Mouse (Mus musculus): ENCODE measurements around the gene Sdhb. TPM values are rescaled to one million over a fixed set of nuclear protein-coding genes. Genes with fewer than 3 reads are reported as not detected.
A peak's percentile ranks its signal among the peaks of the same experiment; 100 is the strongest.

Gene Sdhb
- polyA plus RNA-seq, 1 experiment from 2014 or later = 392 TPM

DNA sequence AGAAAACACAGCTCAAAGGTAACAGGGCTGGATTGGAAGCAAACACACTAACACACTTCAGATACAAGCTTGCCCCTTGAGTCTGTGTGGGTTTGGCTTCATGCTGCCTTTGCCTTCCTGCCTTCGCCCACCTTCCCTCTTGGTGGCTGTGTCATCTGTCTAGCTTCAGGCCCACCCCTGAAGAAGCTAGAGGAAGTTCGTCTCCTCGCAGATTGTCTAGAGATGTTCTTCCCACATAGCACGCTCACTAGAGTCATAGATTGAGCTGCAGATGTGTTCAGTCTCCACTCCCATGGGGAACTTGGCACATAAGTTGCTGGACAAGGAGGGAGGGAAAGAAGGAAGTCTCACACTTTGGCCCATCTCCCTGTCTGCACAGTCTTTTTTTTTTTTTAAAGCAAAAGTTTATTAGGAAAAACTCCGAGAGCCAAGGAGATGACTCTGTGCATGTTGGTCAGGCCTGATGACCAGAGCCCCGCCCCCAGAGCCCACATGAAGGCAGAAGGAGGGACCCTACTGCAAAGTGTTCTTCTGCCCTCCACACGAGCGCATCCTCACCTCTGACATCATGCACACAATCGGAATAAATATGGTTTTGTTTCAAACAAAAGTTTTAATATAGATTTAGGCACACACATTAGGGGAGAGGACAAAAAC is 3.1 kb downstream of the Sdhb start:
- Histone ChIP-seq H3K27me3 (ENCODE audit: insufficient read depth, low read length) (no peaks in the 10 kb centered on the region), H3K9ac (no peak overlapping the region; the same call in 1 of the 2 replicates), H3K4me2 (no peak overlapping the region), H3K4me1 (ENCODE audit: insufficient read depth) (peaks cover 8% of the 10 kb centered on the region), H3K36me3 (ENCODE audit: insufficient read depth) (peaks cover 23% of the 10 kb centered on the region), H3K9me3 (ENCODE audit: low read depth, low read length) (no peaks in the 10 kb centered on the region), H3K27ac (ENCODE audit: low read depth) (peak overlapping the region; percentile 54; the same call in 1 of the 2 replicates), H3K4me3 (ENCODE audit: low read depth, low read length) (no peak overlapping the region)
- TF ChIP-seq CTCF (IDR thresholded peaks at IDR 0.05; ENCODE audit: low read depth) = no peak
- WGBS = 76% methylated on average over 9 of the region's 9 CpGs
- ATAC-seq (ENCODE audit: insufficient read depth) (no peak), DNase-seq (no peak)

- H3K27ac ChIP-seq (ENCODE audit: low read depth) = no peak overlapping the region
- peaks cover 27% of the 10 kb centered on the region for H3K36me3 ChIP-seq (ENCODE audit: insufficient read depth)
- 20% methylated on average over 7 of the region's 7 CpGs for WGBS
- peak; percentile 92 for TF ChIP-seq CTCF (IDR thresholded peaks at IDR 0.05; ENCODE audit: low read depth)
- no peak for ATAC-seq (ENCODE audit: insufficient read depth)
- DNase-seq = peak; percentile 88
- H3K9me3 ChIP-seq (ENCODE audit: low read depth, low read length) = no peaks in the 10 kb centered on the region
- H3K4me2 ChIP-seq = no peak overlapping the region
- H3K4me3 ChIP-seq (ENCODE audit: low read depth, low read length) = no peak overlapping the region
- no peaks in the 10 kb centered on the region for H3K27me3 ChIP-seq (ENCODE audit: insufficient read depth, low read length)
- peaks cover 8% of the 10 kb centered on the region for H3K4me1 ChIP-seq (ENCODE audit: insufficient read depth)
- H3K9ac ChIP-seq = no peak overlapping the region
These were observed 3.6 kb downstream of the Sdhb start for GRCm38 (mm10) chr4:140964620-140965019.

GRCm38 (mm10) chr4:140967386-140968159 is 6.6 kb downstream of the Sdhb start:
- no peak for ATAC-seq (ENCODE audit: insufficient read depth)
- no peak overlapping the region for H3K4me2 ChIP-seq
- H3K9ac ChIP-seq = no peak overlapping the region
- H3K4me1 ChIP-seq (ENCODE audit: insufficient read depth) = peaks cover under 1% of the 10 kb centered on the region; the same call in 1 of the 2 replicates
- no peak overlapping the region for H3K27ac ChIP-seq (ENCODE audit: low read depth)
- H3K9me3 ChIP-seq (ENCODE audit: low read depth, low read length) = no peaks in the 10 kb centered on the region
- no peaks in the 10 kb centered on the region for H3K27me3 ChIP-seq (ENCODE audit: insufficient read depth, low read length)
- H3K4me3 ChIP-seq (ENCODE audit: low read depth, low read length) = no peak overlapping the region
- no peak for TF ChIP-seq CTCF (IDR thresholded peaks at IDR 0.05; ENCODE audit: low read depth)
- 77% methylated on average over 11 of the region's 11 CpGs for WGBS
- H3K36me3 ChIP-seq (ENCODE audit: insufficient read depth) = peaks cover 53% of the 10 kb centered on the region
- no peak for DNase-seq

DNA sequence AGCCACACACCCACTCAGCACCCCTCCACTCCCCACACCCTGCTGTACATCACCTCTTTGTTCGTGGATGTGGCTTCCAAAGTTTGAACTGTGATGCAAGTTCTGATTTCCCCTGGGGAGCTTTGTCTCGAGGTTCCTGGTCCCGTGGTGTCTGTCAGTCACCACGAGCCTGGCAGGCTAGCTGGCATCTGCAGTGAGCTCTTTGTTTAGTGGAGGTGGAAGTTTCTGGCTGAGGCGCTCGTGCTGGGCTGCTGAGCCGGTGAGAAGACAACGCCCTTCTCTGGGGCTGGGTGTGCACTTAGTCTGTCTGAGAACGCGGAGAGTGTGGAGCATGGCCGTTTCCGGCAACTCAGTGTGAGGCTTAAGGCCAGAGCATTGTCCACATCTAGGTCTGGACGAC is 10.7 kb downstream of the Sdhb start:
- Histone ChIP-seq H3K9ac (no peak overlapping the region), H3K4me2 (no peak overlapping the region), H3K27me3 (ENCODE audit: insufficient read depth, low read length) (no peaks in the 10 kb centered on the region), H3K27ac (ENCODE audit: low read depth) (no peak overlapping the region), H3K36me3 (ENCODE audit: insufficient read depth) (peaks cover 82% of the 10 kb centered on the region), H3K4me3 (ENCODE audit: low read depth, low read length) (no peak overlapping the region), H3K4me1 (ENCODE audit: insufficient read depth) (no peaks in the 10 kb centered on the region), H3K9me3 (ENCODE audit: low read depth, low read length) (no peaks in the 10 kb centered on the region)
- TF ChIP-seq CTCF (IDR thresholded peaks at IDR 0.05; ENCODE audit: low read depth) = no peak
- ATAC-seq (ENCODE audit: insufficient read depth) = no peak
- DNase-seq = no peak
- WGBS = 83% methylated on average over 13 of the region's 13 CpGs

- Histone ChIP-seq H3K27me3 (ENCODE audit: insufficient read depth, low read length) (no peaks in the 10 kb centered on the region), H3K9me3 (ENCODE audit: low read depth, low read length) (no peaks in the 10 kb centered on the region), H3K4me2 (no peak overlapping the region), H3K27ac (ENCODE audit: low read depth) (no peak overlapping the region), H3K9ac (no peak overlapping the region), H3K4me3 (ENCODE audit: low read depth, low read length) (no peak overlapping the region), H3K36me3 (ENCODE audit: insufficient read depth) (peaks cover 88% of the 10 kb centered on the region), H3K4me1 (ENCODE audit: insufficient read depth) (no peaks in the 10 kb centered on the region)
- WGBS = 94% methylated on average over 6 of the region's 6 CpGs
- DNase-seq (no peak), ATAC-seq (ENCODE audit: insufficient read depth) (no peak)
- no peak for TF ChIP-seq CTCF (IDR thresholded peaks at IDR 0.05; ENCODE audit: low read depth)
These were observed 13.4 kb downstream of the Sdhb start for GRCm38 (mm10) chr4:140974408-140974807.

DNA sequence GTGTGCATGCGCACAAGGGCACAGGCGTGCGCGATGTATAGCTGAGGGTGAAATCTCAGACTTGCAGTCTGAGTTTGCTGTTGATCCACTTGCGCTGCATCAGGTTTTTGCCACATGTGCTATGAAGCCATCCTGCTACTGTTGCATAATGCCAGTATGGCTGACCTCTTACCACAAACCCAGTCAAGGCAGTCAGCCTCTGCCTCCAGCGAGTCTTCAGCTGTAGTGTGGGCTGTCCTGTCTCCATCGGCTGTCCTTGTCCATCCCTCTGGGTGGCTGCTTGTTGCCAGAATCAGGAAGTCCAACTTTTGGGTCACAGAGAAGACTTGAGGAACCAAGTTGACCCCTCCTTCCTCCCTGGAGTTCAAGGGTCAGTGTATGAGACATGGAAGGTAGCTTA is 14.4 kb downstream of the Sdhb start:
- Histone ChIP-seq H3K27me3 (ENCODE audit: insufficient read depth, low read length) (no peaks in the 10 kb centered on the region), H3K4me2 (no peak overlapping the region), H3K4me3 (ENCODE audit: low read depth, low read length) (no peak overlapping the region), H3K9ac (no peak overlapping the region), H3K27ac (ENCODE audit: low read depth) (no peak overlapping the region), H3K9me3 (ENCODE audit: low read depth, low read length) (no peaks in the 10 kb centered on the region), H3K36me3 (ENCODE audit: insufficient read depth) (peaks cover 87% of the 10 kb centered on the region), H3K4me1 (ENCODE audit: insufficient read depth) (no peaks in the 10 kb centered on the region)
- ATAC-seq (ENCODE audit: insufficient read depth) = no peak
- TF ChIP-seq CTCF (IDR thresholded peaks at IDR 0.05; ENCODE audit: low read depth) = no peak
- 95% methylated on average over 7 of the region's 7 CpGs for WGBS
- DNase-seq = no peak

DNA sequence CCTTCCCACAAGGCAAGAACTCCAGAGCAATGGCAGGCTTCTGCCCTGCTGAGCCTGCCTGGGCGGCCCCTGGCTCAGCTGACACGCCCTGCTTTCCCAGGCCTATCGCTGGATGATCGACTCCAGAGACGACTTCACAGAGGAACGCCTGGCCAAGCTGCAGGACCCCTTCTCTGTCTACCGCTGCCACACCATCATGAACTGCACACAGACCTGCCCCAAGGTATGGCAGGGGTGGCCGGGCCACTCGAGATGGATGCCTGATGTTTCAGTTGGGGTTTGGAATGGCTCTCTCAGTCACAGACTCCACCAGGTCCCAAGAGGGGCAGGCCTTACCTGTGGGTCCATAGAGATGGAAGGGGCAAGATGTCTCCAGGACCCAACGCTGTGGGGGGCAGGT is 16.3 kb downstream of the Sdhb start:
- Histone ChIP-seq H3K27me3 (ENCODE audit: insufficient read depth, low read length) (no peaks in the 10 kb centered on the region), H3K27ac (ENCODE audit: low read depth) (no peak overlapping the region), H3K4me1 (ENCODE audit: insufficient read depth) (no peaks in the 10 kb centered on the region), H3K9ac (no peak overlapping the region), H3K9me3 (ENCODE audit: low read depth, low read length) (no peaks in the 10 kb centered on the region), H3K36me3 (ENCODE audit: insufficient read depth) (peaks cover 73% of the 10 kb centered on the region), H3K4me2 (no peak overlapping the region), H3K4me3 (ENCODE audit: low read depth, low read length) (no peak overlapping the region)
- no peak for TF ChIP-seq CTCF (IDR thresholded peaks at IDR 0.05; ENCODE audit: low read depth)
- 80% methylated on average over 10 of the region's 10 CpGs for WGBS
- no peak for ATAC-seq (ENCODE audit: insufficient read depth)
- no peak for DNase-seq

Data from lung, embryonic 14.5 days (tissue).